Mouse (Mus musculus) kidney, embryonic 14.5 days (tissue): ENCODE data around the gene Hemk1. TPM values are rescaled to one million over a fixed set of nuclear protein-coding genes. Genes with fewer than 3 reads are reported as not detected.
A peak's percentile ranks its signal among the peaks of the same experiment; 100 is the strongest.
"Not testable (repeated sequence)": the region's sequence is repeated elsewhere in the genome, so short reads cannot be mapped to it uniquely, and the experiment has no call there.

ENCODE experiments used
- ATAC-seq: fragments of 200-750 bp; cut with Nextera tagmentation; 2 replicates; pipeline ENCODE4 v1.8.0; 2017; ENCODE audit warnings: moderate number of reproducible peaks, mild to moderate bottlenecking, moderate TSS enrichment, moderate library complexity; ENCODE audit not compliant: low FRiP score, low TSS enrichment
- H3K27ac ChIP-seq: fragments of 300-500 bp; sonication (generic); 2 replicates; pipeline ENCODE4 v1.5.1; 2014; ENCODE audit warnings: low read depth, mild to moderate bottlenecking, low read length, moderate library complexity, mixed read lengths
- H3K27me3 ChIP-seq: fragments of 300-500 bp; sonication (generic); 2 replicates; pipeline ENCODE4 v1.6.1; 2014; ENCODE audit warnings: mild to moderate bottlenecking, low read length; ENCODE audit not compliant: control insufficient read depth, insufficient read depth
- H3K36me3 ChIP-seq: fragments of 300-500 bp; sonication (generic); 2 replicates; pipeline ENCODE4 v1.6.1; 2014; ENCODE audit warnings: low read length, mixed read lengths; ENCODE audit not compliant: control insufficient read depth, insufficient read depth
- H3K4me1 ChIP-seq: fragments of 300-500 bp; sonication (generic); 2 replicates; pipeline ENCODE4 v1.6.1; 2014; ENCODE audit warnings: low read length, mixed read lengths; ENCODE audit not compliant: control insufficient read depth, insufficient read depth
- H3K4me2 ChIP-seq: fragments of 300-500 bp; sonication (generic); replicated peaks from 2 replicates; pipeline ENCODE4 v1.6.1; 2014; ENCODE audit warnings: low read depth, mild to moderate bottlenecking, low read length
- H3K4me3 ChIP-seq: fragments of 300-500 bp; sonication (generic); 2 replicates; pipeline ENCODE4 v1.5.1; 2014; ENCODE audit warnings: mild to moderate bottlenecking, low read length
- H3K9ac ChIP-seq: fragments of 300-500 bp; sonication (generic); 2 replicates; pipeline ENCODE4 v1.6.1; 2014; ENCODE audit warnings: low read depth, mild to moderate bottlenecking, low read length, moderate library complexity
- H3K9me3 ChIP-seq: fragments of 300-500 bp; sonication (generic); 2 replicates; pipeline ENCODE4 v1.6.1; 2016; ENCODE audit warnings: low read length; ENCODE audit not compliant: control insufficient read depth
- WGBS: fragments of 180-500 bp; shearing (Covaris S2); extraction: QIAGEN DNeasy Blood & Tissue Kit; methylation state at CpG from one replicate; pipeline ENCODE4 v1.1.7; 2014; 5-methylcytosine and 5-hydroxymethylcytosine counted together
- polyA plus RNA-seq: library from polyadenylated mRNA; unstranded; fragments of >200 nt; fragmentation: Nextera tagmentation; extraction: Ambion mirVana; gene quantifications from 2 replicates; pipeline ENCODE4 v1.2.1, GENCODE M21; 2014

The Hemk1 gene
- polyA plus RNA-seq, 1 experiment from 2014 or later: 11.3 TPM

DNA sequence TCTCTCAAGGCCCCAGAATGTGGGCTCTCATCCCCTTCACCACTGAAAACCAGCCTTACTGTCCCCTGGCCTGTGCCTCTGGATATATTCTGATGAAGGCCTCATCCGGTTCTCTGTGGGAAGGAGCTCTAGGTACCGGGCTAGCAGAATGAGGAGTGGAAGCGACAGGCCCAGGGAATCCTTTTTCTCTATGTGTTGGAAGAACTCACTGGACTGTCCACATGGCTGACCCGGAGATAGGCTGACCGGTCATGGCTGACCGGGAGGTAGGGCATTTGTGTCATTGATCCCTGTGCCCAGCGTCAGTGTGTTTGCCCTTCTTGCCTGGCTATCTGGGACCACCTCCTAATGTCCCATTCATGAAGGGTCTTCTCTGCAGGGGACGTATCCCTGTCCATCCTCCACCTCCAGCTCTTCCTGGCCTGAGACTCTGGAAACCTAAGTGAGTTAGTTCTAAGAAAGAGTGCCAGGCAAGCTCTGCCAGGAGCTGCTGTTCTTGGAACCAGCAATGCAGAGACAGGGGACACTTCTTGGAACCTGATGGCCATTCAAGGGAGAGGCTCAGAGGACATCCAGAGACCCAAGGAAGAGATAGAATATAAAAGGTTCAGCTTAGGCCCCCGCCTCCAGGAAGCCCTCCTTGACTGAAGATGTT lies 29.7 kb downstream of the Hemk1 start:
- H3K27me3 ChIP-seq: no peaks in the 10 kb centered on the region
- H3K4me3 ChIP-seq: no peak overlapping the region
- 0 out of 2 replicates have a peak overlapping the region, but pooled peaks have one; percentile 15 for H3K4me2 ChIP-seq
- peaks cover 23% of the 10 kb centered on the region for H3K4me1 ChIP-seq
- H3K9me3 ChIP-seq: no peaks in the 10 kb centered on the region
- ATAC-seq: no peak
- H3K9ac ChIP-seq: 0 out of 2 replicates have a peak overlapping the region, but pooled peaks have one; percentile 4
- H3K36me3 ChIP-seq: no peaks in the 10 kb centered on the region
- WGBS: 64% methylated on average over 9 of the region's 9 CpGs
- H3K27ac ChIP-seq: peak overlapping the region; percentile 76; the same call in 1 of the 2 replicates

DNA sequence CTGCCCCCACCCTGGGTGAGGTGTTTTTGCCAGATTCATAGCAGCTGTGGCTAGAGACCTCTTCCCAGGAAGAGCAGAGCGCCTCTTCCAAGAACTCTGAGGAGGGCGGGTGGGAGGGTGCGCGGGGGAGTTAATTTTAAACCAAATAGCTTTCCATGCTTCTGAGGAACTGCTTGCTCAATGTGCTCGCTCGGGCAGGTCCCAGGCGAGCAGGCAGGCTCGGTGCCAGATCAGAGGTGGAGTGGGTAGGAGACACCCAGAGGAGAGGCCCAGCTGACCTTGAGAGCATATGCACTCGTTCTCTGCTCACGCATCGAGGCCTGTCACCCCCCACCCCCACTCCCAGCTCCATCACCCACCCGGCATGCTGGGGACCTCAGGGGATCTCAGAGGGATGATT lies 30.3 kb downstream of the Hemk1 start:
- ATAC-seq: peak; percentile 78
- H3K9me3 ChIP-seq: no peaks in the 10 kb centered on the region
- H3K9ac ChIP-seq: 0 out of 2 replicates have a peak overlapping the region, but pooled peaks have one; percentile 4
- H3K4me2 ChIP-seq: peak overlapping the region; percentile 15
- H3K4me3 ChIP-seq: no peak overlapping the region
- 31% methylated on average over 12 of the region's 12 CpGs for WGBS
- peak overlapping the region; percentile 76 for H3K27ac ChIP-seq
- no peaks in the 10 kb centered on the region for H3K27me3 ChIP-seq
- peaks cover 23% of the 10 kb centered on the region for H3K4me1 ChIP-seq
- no peaks in the 10 kb centered on the region for H3K36me3 ChIP-seq

DNA sequence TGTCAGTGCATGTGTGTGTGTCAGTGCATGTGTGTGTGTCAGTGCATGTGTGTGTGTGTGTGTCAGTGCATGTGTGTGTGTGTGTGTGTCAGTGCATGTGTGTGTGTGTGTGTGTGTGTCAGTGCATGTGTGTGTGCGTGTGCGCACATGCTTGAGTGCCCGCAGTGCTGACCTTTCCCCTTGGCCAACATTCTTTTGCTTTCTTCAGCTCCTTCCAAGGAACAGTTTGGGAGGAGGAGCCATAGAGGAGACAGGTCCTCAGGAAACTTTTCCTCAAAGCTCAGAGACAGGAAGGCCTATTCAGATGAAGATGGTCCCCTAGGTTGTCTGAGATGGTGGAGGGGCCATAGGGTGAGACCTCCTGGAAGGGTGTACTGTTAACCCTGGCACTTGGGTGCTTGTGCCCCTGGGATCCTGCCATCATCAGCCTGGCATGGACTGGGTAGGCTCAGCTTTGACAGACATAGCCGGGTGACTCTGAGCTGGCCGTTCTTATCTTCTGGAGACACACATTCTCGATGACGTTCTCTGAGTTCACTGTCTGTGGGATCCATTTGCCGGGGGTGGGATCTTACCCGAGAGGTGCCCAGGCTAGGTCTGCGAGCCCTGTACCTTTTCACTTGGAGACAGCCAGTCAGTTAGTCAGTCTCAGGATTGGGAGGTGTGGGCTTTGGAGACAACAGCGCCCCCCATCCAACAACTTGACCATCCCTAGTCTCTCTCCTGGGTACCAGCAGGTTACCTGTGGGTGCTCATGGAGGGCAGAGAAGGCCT lies 30.9 kb downstream of the Hemk1 start:
- Histone ChIP-seq H3K4me2 (peak overlapping the region; percentile 12), H3K9ac (0 out of 2 replicates have a peak overlapping the region, but pooled peaks have one; percentile 4), H3K9me3 (no peaks in the 10 kb centered on the region), H3K27me3 (no peaks in the 10 kb centered on the region), H3K36me3 (no peaks in the 10 kb centered on the region; the same call in 1 of the 2 replicates), H3K27ac (peak overlapping the region; percentile 76), H3K4me3 (no peak overlapping the region), H3K4me1 (peaks cover 23% of the 10 kb centered on the region)
- 83% methylated on average over 11 of the region's 11 CpGs for WGBS
- no peak; the same call in 1 of the 2 replicates for ATAC-seq

DNA sequence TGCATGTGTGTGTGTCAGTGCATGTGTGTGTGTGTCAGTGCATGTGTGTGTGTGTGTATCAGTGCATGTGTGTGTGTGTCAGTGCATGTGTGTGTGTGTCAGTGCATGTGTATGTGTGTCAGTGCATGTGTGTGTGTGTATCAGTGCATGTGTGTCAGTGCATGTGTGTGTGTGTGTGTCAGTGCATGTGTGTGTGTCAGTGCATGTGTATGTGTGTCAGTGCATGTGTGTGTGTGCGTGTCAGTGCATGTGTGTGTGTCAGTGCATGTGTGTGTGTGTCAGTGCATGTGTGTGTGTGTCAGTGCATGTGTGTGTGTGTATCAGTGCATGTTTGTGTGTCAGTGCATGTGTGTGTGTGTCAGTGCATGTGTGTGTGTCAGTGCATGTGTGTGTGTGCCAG lies 31.5 kb downstream of the Hemk1 start:
- H3K9ac ChIP-seq, H3K4me3 ChIP-seq, H3K9me3 ChIP-seq, H3K27me3 ChIP-seq, H3K27ac ChIP-seq, H3K36me3 ChIP-seq, H3K4me2 ChIP-seq, ATAC-seq: not testable (repeated sequence)
- H3K4me1 ChIP-seq: peaks cover 23% of the 10 kb centered on the region
- WGBS: 91% methylated on average over 1 of the region's 1 CpGs

DNA sequence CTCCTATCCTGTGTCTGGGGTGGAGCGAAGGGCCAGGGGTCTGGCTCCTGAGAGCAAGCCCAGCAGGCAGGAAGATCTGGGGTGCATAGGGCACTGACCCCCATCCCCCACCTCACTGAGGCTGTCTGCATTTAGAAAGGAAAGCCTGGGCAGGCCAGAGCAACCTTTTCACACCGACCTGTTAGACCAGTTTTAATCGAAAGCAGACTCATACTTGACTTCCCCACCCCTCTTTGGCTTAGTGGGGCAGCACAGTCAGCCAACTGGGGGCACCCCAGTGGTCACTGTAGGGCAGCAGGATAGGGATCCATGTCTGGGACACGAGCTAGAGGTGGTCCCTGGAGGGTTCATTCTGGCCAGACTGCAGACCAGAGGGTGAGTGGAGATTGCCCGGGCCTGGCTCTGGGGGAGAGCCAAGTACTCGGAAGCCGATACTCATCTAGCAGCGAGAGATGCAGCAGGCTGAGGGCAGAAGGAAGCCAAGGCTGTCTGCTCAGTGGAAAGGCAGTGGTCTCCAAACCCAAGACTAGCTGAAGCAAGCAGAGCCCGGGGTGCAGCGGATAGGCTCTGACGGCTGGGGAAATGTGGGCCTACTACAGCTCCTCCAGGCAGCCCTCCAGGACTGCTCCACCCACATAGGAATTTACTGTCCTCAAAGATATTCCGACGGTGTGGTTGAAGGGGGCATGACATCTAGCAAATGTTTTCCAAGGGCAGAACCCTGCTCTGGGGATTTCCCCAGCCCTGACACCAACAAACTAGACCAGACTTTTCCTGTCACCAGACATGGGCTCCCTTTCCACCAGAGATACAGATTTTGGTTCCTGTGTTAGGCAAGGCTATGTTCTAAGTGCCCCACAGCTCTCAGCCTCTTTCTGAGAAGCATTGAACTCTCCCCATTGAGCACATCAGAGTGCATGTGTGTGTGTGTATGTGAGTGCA lies 32.3 kb downstream of the Hemk1 start:
- H3K4me2 ChIP-seq: no peak overlapping the region
- H3K9me3 ChIP-seq: no peaks in the 10 kb centered on the region
- H3K4me1 ChIP-seq: peaks cover 23% of the 10 kb centered on the region
- no peaks in the 10 kb centered on the region for H3K27me3 ChIP-seq
- peak overlapping the region; percentile 48; the same call in 1 of the 2 replicates for H3K27ac ChIP-seq
- 51% methylated on average over 13 of the region's 13 CpGs for WGBS
- no peak overlapping the region for H3K4me3 ChIP-seq
- peaks cover 9% of the 10 kb centered on the region; the same call in 1 of the 2 replicates for H3K36me3 ChIP-seq
- no peak overlapping the region for H3K9ac ChIP-seq
- no peak for ATAC-seq

DNA sequence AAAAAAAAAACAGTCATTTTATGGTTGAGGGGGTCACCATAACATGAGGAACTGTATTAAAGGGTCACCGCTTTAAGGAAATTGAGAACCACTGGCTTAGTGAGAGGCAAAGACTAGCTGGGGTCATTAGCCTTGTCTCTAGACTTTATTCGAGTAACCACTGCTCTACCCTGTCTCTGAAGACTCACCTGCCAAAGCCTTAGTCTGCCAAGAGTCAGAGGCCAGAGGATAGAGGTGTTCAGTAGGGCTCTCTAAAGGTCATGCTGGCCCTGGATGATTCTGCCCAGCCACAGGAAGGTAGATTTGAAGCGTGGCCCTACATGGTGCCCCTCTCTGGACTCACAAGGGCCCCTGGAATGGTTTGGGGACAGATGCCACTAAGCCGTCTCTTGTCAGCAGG lies 33.1 kb downstream of the Hemk1 start:
- Histone ChIP-seq H3K27ac (peak overlapping the region; percentile 48; the same call in 1 of the 2 replicates), H3K36me3 (peaks cover 16% of the 10 kb centered on the region; the same call in 1 of the 2 replicates), H3K27me3 (no peaks in the 10 kb centered on the region), H3K9ac (no peak overlapping the region), H3K9me3 (no peaks in the 10 kb centered on the region), H3K4me1 (peaks cover 23% of the 10 kb centered on the region), H3K4me3 (no peak overlapping the region), H3K4me2 (no peak overlapping the region)
- no peak for ATAC-seq
- 73% methylated on average over 4 of the region's 4 CpGs for WGBS

DNA sequence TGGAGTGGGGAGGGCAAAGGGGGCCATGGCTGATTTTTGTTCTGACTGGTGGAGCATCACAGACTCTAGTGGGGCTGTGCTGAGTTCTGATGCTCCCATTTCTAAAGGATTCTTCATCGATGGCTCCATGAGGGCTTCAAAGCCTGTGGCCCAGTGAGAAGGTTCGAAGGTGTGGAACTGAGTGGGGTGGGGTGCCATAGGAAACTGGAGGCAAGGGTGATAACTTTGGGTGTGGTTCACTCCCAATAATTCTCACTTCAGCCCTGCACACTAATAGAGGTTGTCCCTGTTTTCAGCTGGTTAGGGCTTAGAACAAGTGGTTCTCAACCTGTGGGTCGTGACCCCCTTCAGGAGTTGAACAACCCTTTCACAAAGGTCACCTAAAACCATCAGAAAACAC lies 33.8 kb downstream of the Hemk1 start:
- WGBS: 90% methylated on average over 3 of the region's 3 CpGs
- peaks cover 16% of the 10 kb centered on the region; the same call in 1 of the 2 replicates for H3K36me3 ChIP-seq
- H3K27me3 ChIP-seq: no peaks in the 10 kb centered on the region
- no peak overlapping the region for H3K4me2 ChIP-seq
- peaks cover 23% of the 10 kb centered on the region for H3K4me1 ChIP-seq
- ATAC-seq: no peak
- no peaks in the 10 kb centered on the region for H3K9me3 ChIP-seq
- no peak overlapping the region for H3K27ac ChIP-seq
- H3K4me3 ChIP-seq: no peak overlapping the region
- H3K9ac ChIP-seq: no peak overlapping the region

DNA sequence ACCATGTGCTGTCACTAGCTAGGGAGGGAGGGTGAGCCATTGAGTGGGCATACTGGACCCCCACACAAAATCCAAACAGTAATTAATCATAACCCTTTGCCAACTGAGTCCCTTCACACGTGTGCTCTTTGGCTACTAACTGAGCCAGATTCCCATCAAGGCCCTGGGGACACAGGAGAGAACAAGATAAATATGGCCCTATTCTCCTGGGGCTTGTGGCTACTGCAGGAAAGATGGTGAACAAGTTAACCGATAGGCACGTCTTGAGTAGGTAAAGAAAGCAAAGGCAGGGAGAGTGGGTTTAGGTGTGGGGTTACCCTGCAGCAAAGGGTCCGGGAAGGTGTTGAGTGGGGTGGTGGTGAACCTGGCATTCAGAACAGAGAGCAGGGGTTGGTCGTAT lies 34.2 kb downstream of the Hemk1 start:
- Histone ChIP-seq H3K4me1 (peaks cover 18% of the 10 kb centered on the region), H3K4me2 (no peak overlapping the region), H3K27ac (no peak overlapping the region), H3K36me3 (peaks cover 16% of the 10 kb centered on the region; the same call in 1 of the 2 replicates), H3K9ac (no peak overlapping the region), H3K4me3 (no peak overlapping the region), H3K27me3 (no peaks in the 10 kb centered on the region), H3K9me3 (no peaks in the 10 kb centered on the region)
- 78% methylated on average over 5 of the region's 5 CpGs for WGBS
- ATAC-seq: no peak
